Mouse (Mus musculus) liver (tissue): ENCODE results near the gene Stard9.
"Not testable (repeated sequence)": the region's sequence is repeated elsewhere in the genome, so short reads cannot be mapped to it uniquely, and the experiment has no call there.

Experiments used
- DNase-seq: peaks from one replicate; pipeline ENCODE4 v3.0.0-alpha.2; 2020; ENCODE audit warnings: mixed read lengths

Stard9 gene

GRCm38 (mm10) chr2:120655905-120656304 is 27.0 kb downstream of the Stard9 start:
- no peak for DNase-seq

GRCm38 (mm10) chr2:120656711-120657110 is 27.8 kb downstream of the Stard9 start:
- DNase-seq, result no peak

- DNase-seq, result no peak
These were observed 29.6 kb downstream of the Stard9 start for GRCm38 (mm10) chr2:120658486-120658885.

- DNase-seq, result no peak
These were observed 30.4 kb downstream of the Stard9 start for GRCm38 (mm10) chr2:120659318-120659717.

- no peak for DNase-seq
These were observed 31.7 kb downstream of the Stard9 start for GRCm38 (mm10) chr2:120660486-120661078.

DNA sequence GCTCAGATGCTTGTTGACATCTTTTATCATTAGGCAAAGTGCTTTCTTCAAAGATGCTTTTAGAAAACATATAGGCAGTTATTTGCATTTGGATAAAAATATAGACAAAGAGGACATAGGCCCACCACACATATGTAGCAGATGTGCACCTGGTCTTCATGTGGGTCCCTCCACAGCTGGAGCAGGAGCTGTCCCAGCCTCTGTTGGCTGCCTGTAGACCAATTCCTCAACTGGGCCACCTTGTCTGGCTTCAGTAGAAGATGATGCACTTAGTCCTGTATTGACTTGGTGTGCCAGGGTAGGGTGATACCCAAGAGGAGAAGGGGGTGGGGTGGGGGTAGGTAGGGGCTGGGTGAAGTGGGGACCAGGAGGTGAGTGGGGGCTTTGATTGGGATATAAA is 33.8 kb downstream of the Stard9 start:
- DNase-seq, result no peak

DNA sequence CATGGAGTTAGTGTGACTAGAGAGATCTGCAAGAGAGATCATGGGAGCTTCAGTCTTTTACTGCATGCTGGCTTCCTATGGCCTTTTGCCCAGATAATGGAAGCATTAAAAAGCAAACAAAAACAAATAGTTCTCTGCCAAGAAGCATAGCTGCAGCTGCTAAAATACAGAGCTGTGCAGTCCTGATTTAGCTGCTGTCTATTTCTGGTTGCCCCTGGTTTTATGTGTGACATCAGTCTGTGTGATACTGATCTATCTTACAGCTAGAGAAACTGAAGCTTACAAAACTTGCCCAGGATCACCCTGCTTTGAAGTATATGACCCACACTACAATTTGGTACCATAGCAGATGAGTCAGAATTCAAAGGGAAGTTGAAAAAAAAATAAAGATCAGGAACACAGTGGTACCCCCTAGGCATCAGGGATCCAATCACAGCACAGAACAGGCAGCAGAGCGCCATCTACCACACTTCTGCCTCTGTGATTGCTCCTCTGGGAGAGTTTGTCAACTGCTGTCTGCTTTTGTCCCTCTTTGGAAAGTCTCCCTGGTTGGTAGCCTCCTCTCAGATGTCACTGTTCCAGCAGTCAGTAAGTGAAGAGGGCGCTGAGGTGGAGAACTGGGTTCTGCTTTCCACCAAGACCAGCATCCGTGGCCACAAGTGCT is 34.7 kb downstream of the Stard9 start:
- DNase-seq, result no peak

- DNase-seq, result no peak
These were observed 38.5 kb downstream of the Stard9 start for GRCm38 (mm10) chr2:120667446-120667845.

GRCm38 (mm10) chr2:120670253-120670652 is 41.3 kb downstream of the Stard9 start:
- DNase-seq, result no peak

DNA sequence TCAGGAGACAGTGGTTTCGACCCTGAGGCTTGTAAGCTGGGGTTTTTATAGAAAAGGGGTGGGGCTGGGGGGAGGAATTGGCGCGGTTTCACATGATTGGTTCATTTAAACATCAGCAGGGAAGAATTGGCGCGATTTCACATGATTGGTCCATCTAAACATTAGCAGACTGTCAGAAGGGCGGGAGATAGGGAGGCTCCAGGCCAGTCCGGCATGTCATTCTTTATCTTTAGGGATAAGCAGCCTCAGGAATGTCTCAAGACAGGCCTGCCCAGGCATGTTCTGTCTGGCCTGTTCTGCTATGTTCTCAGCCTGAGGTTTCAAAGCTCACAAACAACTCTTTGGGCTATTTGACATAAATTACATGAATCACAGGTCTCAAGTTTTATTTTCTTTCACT is 52.2 kb downstream of the Stard9 start:
- DNase-seq, result not testable (repeated sequence)

DNA sequence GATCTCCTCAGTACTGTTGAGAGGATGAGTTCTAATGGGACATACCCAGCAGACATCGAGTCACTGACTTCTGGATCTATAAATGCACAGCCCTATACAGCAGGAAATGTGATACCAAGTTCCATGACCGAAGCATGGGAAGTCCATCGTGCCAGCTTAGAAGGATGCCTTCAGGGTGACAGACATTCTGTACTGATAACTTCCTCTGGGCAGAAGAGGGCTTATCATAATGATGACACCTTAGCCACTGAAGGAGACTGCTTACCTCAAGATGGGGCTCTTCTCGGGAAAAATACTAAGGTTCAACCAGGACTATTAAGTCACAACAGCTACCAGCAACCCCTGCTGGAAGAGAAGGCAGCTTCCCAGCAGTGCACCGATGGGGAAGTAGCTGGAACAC is 68.8 kb downstream of the Stard9 start:
- peak; percentile 16 for DNase-seq

DNA sequence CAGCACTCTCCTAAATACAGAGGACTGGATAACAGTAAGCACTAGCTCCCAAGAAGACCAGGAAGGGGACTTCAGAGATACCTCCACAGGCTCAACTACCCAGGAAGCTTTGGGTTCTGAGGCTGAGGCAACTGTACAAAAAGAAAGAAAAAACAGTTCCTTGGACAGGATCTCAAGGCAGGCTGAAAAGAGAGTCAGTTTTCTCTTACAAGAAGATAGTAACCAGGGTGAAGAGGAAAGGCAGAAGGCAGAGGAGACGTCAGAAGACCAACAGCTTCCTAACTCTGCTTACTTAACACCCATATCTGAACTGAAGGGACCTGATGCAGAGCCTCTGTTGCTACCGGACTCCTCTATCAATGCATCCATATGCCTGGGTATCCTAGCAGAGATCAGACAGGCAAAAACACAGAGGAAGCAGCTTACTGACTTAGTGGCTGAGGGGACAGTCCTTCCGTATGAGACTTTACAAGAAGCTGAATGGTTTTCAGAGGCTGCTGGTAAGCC is 71.5 kb downstream of the Stard9 start:
- DNase-seq, result no peak

DNA sequence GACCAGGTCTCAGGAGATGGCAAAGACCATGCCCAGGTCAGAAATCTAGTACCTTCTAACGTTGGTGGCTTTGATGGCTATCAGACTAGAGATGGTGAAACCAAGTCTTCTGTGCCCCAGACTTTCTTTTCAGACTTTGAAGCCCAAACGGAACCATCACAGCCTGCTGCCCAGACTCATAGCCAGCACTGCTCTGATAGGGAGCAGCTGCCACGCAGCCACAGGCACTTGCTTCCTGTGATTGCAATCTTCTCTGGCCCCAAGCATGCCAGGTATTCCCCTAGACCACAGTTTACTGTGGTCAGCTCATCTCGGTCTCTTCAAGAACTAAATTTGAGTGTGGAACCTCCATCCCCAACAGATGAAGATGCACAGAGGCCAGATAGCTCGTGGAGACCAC is 73.8 kb downstream of the Stard9 start:
- DNase-seq, result no peak

GRCm38 (mm10) chr2:120707041-120707440 is 78.1 kb downstream of the Stard9 start:
- no peak for DNase-seq

DNA sequence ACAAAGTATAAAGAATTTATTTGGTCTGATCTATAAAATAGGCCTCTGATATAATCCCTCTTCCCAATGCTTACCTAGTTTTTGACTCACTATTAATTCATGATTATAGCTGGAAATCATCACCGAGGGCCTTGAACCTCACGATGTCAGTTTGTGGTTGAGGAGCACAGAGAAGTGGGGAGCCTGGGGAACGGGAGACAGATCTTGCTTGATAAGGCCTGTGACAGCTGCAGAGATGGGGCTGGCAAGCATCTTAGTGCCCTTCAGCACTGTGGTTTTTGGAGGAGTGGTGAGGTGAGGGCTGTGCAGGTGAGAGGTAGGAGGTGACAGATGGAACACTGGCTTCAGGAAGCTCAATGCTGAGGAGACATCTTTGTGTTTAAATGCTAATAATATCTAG is 81.2 kb downstream of the Stard9 start:
- DNase-seq, result no peak

- no peak for DNase-seq
These were observed 82.0 kb downstream of the Stard9 start for GRCm38 (mm10) chr2:120710948-120711347.

DNA sequence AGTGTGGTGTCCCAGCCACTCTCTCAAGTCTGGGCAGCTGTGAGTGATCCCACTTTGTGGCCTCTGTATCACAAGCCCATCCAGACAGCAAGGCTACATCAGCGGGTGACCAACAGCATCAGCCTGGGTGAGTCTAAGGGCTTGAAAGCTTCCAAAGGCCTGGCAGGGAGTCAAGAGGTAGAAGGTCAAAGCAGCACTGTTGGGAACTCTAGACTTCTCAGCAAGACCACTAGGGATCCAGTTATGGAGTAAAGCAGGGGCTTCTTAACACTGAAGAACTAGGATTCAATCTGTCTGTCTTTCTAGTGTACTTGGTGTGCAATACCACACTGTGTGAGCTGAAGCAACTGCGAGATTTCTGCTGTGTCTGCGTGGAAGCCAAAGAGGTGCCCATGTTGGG is 84.5 kb downstream of the Stard9 start:
- no peak for DNase-seq

GRCm38 (mm10) chr2:120718496-120718895 is 89.6 kb downstream of the Stard9 start:
- DNase-seq, result no peak

DNA sequence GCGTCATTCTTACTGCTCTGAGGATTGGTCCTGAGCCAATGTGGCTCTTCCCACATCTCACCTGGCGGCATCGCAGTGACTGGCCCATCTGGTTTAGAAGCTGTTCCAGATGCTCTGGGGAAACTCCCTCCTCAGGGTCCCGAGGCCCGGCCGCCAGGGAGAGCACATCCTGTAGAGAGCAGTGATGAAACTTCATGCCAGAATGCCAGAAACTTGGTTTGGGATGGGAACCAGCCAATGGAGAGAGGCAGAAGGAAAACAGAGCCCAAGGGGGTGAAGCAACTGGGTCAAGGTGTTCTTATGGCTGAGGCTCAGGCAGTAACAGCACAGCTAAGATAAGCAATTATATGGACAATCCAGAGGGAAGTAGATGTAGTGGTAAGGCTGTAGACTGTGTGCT is 91.9 kb downstream of the Stard9 start:
- DNase-seq, result no peak

DNA sequence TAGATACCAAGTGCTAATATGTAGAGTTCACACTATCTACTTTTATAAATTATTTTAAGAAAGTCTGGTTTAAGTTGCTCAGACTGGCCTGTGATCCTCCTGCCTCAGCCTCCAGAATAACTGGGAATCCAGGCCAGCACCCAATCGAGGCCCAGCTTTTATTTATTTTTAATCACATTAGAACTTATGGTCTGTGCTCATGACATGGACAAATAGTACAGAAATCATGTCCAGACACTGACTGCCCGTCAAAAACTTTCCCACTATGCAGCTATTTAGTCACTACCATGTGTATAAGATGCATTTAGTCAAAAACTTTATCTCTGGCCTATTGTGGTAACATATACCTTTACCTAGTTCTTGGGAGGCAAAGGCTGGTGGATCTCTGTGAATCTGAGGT is 93.0 kb downstream of the Stard9 start:
- no peak for DNase-seq

- no peak for DNase-seq
These were observed 93.6 kb downstream of the Stard9 start for GRCm38 (mm10) chr2:120722491-120722890.

DNA sequence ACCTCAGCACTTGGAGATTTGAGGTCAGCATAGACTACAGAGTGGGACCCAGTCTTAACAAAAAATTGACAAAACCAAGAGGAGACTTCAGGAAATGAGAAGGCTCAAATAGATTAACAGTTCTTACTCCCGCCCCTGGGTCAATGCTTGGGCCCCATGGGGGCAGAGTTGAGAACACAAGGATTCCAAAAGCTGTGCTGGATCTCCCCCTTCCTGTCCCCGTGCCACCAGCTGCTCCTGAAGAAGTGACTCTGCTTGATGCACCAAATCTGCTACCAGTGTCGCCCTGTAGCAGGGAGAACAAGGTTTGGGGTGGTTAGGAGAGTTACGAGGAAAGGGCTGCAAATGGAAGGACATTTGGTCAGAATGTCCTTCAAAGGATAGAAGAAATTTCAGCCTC is 94.7 kb downstream of the Stard9 start:
- no peak for DNase-seq

- no peak for DNase-seq
These were observed 95.3 kb downstream of the Stard9 start for GRCm38 (mm10) chr2:120724176-120724575.

GRCm38 (mm10) chr2:120729775-120730585 is 101.1 kb downstream of the Stard9 start:
- DNase-seq, result peak; percentile 77
